Mouse (Mus musculus): Measurements from ENCODE around the gene Poll.

The Poll gene

DNA sequence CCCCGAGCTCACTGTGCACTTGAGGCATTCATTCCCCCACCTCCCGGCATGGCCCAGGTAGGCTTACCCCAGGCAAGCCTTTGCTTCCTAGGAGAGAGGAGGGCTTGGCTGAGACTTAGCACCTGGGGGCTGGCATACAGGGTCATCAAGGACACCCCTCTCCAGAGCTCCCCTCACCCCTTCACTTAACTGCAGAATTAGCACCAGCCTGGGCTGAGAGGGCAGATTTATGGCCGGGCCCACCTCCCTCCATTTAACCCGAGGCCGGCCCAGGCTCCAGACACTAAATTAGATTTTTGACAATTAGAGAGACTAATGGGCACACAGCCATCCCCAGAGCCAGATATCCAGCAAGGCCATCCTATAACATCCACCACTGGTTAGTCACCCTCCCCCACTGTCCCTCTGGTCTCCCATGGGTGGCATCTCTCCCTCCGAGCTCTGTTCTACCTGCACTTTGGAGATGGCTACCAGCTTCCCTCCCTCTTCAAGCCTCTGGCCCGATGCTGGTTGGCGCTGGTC lies 25.1 kb downstream of the Poll start:
- no peak for DNase-seq (ENCODE audit: low spot score)

DNA sequence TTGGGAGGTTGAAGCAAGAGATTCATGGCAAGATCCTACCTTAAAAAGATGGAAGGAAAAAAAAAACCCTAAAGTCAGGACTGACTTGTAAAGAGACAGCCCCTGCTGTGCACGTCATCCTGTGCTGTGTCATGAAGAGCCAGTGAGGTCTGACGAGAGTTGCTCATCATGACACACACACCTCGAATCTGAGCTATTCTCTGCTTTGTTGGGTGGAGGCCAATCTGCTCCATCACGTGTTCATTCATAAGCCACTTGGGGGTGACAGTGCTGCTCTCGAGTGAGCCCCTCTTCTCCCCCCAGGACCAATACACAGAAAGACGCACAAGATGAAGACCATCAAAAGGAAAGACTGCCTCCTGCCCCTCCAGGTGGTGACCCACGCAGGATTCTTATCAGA lies 26.7 kb downstream of the Poll start:
- DNase-seq (ENCODE audit: low spot score): no peak

DNA sequence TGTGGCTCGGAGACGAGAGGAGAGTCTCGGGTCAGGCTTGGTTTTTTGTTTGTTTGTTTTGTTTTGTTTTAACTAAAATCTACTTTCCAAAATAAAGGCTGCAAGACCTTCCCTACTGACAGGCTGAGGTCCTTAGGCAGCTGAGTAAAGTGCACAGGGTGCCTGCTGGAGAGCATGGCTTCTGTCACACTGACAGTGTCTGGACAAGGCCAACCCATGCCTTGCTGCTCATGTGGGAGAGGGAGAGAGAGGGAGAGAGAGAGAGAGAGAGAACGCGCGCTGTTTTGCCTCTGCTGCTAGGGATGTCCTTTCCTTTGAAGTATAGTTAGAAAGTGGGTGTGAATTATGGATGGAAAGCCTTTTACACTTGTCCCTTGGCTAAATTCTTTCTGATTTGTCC lies 28.8 kb downstream of the Poll start:
- no peak for DNase-seq (ENCODE audit: low spot score)

DNA sequence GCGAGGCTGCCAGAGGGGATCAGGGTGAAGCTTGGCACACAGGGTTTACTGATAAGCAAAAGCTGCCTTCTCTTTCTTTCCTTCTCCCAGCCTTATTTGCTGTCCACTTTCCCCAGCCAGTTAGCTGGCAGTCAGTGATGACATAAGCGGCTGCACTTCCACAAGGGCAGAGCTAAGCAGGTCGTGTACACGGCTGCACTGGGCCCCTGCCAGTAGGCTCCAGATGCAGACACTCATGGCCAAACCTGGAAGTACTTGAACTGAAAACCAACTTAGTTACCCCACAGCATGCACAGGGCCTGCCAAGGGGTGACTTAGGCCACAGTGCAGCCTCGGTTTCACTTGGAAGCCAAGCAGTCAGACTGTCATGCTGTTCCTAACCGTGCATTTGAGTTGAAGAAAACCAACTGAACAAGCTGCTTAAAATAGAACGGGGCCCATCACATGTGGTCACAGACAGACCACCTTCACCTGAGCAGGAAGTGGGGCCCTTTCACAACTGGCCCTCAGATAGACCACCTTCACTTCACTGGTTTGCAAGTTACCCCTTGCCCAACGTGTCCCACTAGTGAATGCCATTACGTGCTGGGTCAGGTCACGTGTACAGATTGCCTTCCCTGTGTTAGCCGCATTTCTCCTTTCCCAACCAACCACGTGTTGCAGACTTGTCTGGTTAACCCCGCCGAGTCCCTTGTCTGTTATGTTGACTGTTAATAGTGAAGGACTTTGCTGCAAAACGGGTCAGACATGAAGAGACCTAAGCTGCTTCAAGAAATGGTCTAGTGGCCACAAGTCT lies 29.9 kb downstream of the Poll start:
- no peak for DNase-seq (ENCODE audit: low spot score)

DNA sequence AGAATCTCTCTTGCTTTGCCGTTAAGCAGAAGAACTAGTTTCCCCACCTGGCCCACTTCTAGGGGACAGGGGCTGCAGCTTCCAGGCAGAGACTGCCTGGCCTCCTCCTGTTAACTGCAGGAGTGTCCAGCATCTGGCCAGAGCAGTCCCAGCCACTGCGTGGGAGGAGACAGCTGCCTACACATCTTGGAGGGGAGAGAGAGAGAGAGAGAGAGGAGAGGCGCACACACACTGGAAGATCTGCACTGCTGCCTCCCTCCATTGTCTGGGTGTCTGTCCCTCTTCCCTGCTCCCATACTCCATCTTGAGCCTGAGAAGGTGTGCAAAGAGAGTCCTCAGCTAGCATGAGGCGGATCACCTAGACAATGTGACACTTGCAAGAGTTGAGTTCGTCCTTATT lies 31.0 kb downstream of the Poll start:
- DNase-seq (ENCODE audit: low spot score): no peak

DNA sequence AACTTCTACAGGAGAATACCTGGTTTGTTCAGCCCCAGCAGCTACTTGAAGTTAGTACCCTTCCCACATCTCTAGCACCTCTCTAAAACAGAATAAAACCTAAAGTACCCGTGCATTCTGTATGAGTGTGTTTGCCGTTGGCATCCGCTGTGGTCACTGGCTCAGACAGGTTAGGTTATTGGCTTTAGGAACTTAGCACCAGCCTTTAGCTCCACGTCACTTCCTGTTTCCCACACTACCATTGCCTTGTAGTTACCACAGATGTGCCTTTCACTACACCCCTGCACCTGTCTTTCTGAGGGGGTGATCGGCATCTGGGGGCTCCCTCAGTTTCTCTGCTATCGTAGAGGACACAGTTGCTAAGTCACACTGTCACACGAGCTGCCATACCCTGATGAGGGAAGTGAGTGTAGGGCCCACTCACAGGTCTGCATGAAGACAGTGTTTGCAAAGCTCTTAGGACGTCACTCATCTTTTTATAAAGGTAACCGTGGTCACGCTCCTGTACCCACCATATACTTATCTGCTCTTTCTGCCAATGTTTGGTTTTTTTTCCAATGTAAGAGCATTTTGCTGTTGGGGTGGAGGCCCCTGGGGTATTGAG lies 32.3 kb downstream of the Poll start:
- no peak for DNase-seq (ENCODE audit: low spot score)

DNA sequence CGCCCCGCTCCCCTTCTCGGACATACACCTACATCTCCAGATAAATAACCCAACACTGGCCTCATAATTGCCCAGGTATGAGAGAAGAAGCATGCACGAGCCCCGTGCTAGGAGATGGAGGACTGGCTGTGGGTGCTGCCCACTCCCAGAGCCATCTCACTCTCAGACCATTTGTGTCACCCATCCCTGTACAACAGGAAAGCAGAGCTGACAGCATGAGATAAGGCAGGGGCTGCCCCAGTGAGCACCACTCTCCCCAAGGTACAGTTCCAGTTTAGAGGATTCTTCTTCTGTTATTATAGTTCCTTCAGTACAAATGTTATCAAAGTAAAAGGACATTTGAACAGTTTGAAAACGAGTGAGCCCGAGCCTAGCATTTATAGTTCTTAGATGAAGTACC lies 32.9 kb downstream of the Poll start:
- no peak for DNase-seq (ENCODE audit: low spot score)

DNA sequence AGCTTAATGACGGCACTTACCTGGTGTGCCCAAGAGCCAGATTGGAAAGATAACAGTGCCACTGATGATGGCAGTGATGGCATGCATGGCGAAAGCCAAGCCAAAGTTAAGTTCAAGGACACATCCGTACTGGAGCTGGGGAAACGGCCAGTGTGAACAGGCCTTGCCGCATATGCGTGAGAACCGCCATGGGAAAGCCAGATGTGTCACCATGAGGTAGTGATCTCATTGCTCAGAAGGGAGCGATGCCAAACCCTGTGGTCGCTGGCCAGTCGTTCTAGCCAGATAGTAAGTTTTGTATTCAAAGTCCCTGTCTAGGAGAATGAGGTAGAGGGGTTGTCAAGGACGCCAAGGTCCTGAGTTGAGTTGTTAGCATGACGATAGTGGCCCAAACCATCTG lies 44.1 kb downstream of the Poll start:
- DNase-seq (ENCODE audit: low spot score): no peak

DNA sequence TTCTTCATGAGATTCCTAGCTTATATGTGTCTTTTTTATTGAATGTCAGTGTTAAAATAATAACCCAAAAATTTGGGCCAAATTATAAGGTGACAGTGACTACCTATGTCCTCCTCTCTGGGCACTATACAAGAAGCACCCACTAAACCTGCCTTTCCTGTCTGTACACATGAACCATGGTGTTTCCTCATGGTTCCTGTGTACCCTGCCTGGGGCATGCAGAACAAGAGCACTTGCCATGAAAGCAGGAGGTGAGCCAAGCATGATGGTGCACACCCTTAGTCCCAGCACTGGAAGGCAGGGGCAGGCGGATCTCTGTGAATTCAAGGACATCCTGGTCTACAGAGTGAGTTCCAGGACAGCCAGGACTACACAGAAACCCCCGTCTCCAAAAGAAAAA lies 45.0 kb downstream of the Poll start:
- DNase-seq (ENCODE audit: low spot score): no peak

DNA sequence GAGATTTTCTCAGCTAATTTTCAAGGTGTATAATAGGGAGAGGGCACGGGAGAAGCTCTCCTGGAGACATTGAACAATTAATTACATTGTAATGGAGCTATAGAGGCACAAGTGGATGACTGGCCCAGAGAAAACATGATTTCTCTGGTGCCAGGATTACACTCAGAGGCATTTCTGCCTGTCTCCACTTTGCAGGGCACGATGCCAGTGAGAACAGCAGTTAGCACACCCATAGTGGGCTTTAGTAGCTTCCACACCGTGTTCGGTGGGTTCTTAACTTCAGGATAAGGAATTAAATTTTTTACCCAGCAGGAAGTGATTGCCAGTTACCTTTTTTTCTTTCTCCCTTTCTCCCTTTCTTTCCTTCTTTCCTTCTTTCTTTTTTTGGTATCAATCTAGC lies 48.9 kb downstream of the Poll start:
- no peak for DNase-seq (ENCODE audit: low spot score)

DNA sequence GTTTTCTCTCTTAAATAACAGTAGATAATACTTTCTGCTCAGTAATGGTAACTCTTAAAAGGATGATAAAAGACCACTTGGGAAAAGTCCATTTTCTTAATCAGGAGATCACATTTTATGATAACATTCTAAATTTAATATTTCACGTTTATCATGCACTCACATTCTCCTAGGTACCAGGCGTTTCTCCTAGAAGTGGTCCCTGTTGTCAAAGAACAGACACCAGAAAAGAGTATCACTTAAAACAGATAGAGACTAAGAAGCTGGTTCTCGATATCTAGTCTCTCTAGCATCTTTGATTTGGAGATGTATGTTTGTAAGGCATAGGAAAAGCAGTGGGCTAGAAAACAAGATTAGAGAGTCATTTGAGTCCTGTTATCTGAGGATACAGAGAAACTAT lies 49.7 kb downstream of the Poll start:
- no peak for DNase-seq (ENCODE audit: low spot score)

DNA sequence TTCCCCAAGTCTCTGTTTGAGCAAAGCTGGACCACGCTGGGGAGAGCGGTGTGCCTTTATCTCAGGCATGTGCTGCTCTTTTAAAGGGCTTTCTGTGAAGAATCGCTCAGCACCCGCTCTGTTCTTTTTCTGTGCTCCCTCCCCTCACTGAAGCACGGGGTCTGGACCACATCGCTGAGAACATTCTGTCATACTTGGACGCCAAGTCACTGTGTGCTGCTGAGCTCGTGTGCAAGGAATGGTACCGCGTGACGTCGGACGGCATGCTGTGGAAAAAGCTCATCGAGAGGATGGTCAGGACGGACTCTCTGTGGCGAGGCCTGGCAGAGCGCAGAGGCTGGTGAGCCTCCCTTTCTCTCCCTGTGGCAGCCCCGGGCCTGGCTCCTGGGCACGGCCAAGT lies 52.8 kb downstream of the Poll start:
- DNase-seq (ENCODE audit: low spot score): no peak

DNA sequence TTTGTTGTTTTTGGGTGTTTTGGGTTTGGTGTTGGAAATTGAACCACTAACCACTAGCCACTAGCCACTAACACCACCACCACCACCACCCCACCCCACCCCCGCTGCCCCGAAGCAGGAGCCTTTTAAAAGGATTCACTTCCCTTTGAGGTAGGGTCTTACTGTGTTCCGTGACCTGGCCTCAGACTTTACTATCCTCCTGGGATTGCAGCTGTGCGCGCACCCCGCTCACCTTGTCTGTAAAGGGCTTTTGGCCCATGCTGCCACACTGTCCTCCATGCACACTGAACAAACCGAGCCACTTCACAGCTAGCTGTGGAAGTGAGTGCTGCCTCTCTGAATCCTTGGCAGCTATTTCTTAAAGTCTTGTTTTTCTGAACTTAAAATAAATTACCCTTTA lies 54.9 kb downstream of the Poll start:
- no peak for DNase-seq (ENCODE audit: low spot score)

Measured in urinary bladder, postnatal 25 days (tissue).